Mouse (Mus musculus): ENCODE results near the gene Plk1.

GRCm38 (mm10) chr7:122126946-122127345 is 32.3 kb upstream of the Plk1 start:
- TF ChIP-seq CTCF (IDR thresholded peaks at IDR 0.05; ENCODE audit: low read depth, low read length): no peak
- TF ChIP-seq POLR2A (IDR thresholded peaks at IDR 0.05; ENCODE audit: borderline replicate concordance, low read depth, low read length): no peak
